Mouse (Mus musculus): ENCODE results near the gene Mat2a. TPM values are rescaled to one million over a fixed set of nuclear protein-coding genes. Genes with fewer than 3 reads are reported as not detected.

Mat2a gene
- total and polyA plus RNA-seq, 3 experiments = 319 to 3,179 (median 357) TPM

DNA sequence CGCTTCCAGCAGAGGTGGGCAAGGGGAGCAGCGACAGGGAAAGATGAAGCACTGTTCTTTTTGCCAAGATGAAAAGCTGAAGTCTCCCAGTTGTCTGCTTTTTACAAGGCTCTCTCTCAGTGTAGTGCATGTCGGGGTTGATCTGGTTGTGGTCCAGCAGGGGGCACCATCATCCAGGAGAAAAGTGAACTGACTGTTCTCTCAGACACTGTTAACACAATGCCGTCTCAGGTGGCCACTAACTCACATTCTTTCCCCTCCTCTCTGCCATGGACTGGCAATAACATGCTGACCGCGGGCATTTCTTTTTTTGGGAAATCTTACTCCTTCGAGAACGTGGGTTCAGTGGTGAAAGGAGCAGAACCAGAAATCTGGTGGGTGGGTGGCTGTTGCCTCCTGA is 11.3 kb downstream of the Mat2a start:
- Histone ChIP-seq H3K9ac (ENCODE audit: control insufficient read depth, low read depth, low read length, poor library complexity, severe bottlenecking) (no peak overlapping the region), H3K4me1 (ENCODE audit: control insufficient read depth in 1 of 2, insufficient read depth in 2 of 2, low read length in 2 of 2) (no peaks in the 10 kb centered on the region), H3K4me3 (ENCODE audit: control insufficient read depth in 1 of 2, insufficient read depth in 1 of 2, low read depth in 2 of 2, low read length in 2 of 2) (no peak overlapping the region), H3K79me2 (ENCODE audit: control insufficient read depth, insufficient read depth, low read length, poor library complexity) (no peaks in the 10 kb centered on the region), H3K27ac (ENCODE audit: control insufficient read depth, low read depth, low read length) (no peak overlapping the region), H3K27me3 (ENCODE audit: control insufficient read depth in 1 of 2, insufficient read depth in 2 of 2, low read length in 2 of 2) (no peaks in the 10 kb centered on the region), H3K9me3 (replicated peaks; ENCODE audit: insufficient read depth, low read length) (no peaks in the 10 kb centered on the region), H3K36me3 (ENCODE audit: control insufficient read depth in 1 of 2, insufficient read depth in 2 of 2, low read length in 2 of 2) (peaks cover 0 to 3% of the 10 kb centered on the region in 2 experiments; a peak in 2 of 4 replicates)
- peak; percentile 84 for DNase-seq (ENCODE audit: low read depth, low spot score)
- TF ChIP-seq NRF1 (IDR thresholded peaks at IDR 0.05; ENCODE audit: insufficient read depth, low read depth, low read length, poor library complexity, severe bottlenecking) = no peak
- no peak for TF ChIP-seq RCOR1 (IDR thresholded peaks at IDR 0.05; ENCODE audit: low read depth, low read length)
- TF ChIP-seq UBTF (IDR thresholded peaks at IDR 0.05; ENCODE audit: borderline replicate concordance, insufficient read depth, low read depth, low read length) = no peak
- TF ChIP-seq HCFC1 (IDR thresholded peaks at IDR 0.05; ENCODE audit: low read depth, low read length) = no peak
- no peak for TF ChIP-seq CHD2 (IDR thresholded peaks at IDR 0.05; ENCODE audit: low read length)
- no peak for TF ChIP-seq POLR2AphosphoS5 (IDR thresholded peaks at IDR 0.05; ENCODE audit: borderline replicate concordance, low read depth, low read length)
- peak; percentile 95 for TF ChIP-seq RAD21 (IDR thresholded peaks at IDR 0.05; ENCODE audit: low read depth, low read length)
- no peak for TF ChIP-seq E2F4 (IDR thresholded peaks at IDR 0.05; ENCODE audit: borderline replicate concordance, low read depth, low read length)
- no peak for TF ChIP-seq USF1 (IDR thresholded peaks at IDR 0.05; ENCODE audit: low read depth, low read length)
- TF ChIP-seq CHD1 (IDR thresholded peaks at IDR 0.05; ENCODE audit: low read depth, low read length) = no peak
- no peak for TF ChIP-seq TBP (IDR thresholded peaks at IDR 0.05; ENCODE audit: low read depth, low read length)
- peak; percentile 70 to 96 (median 82) for TF ChIP-seq CTCF (IDR thresholded peaks at IDR 0.05 in 2 of 3, conservative IDR thresholded peaks at IDR 0.05 in 1 of 3; ENCODE audit: control insufficient read depth in 1 of 3, insufficient read depth in 1 of 3, low read depth in 2 of 3, low read length in 3 of 3, poor library complexity in 1 of 3, severe bottlenecking in 1 of 3)
- no peak for TF ChIP-seq ZMIZ1 (IDR thresholded peaks at IDR 0.05; ENCODE audit: low read depth, low read length)
- no peak for TF ChIP-seq NELFE (IDR thresholded peaks at IDR 0.05; ENCODE audit: low read depth, low read length)
- TF ChIP-seq TAL1 (IDR thresholded peaks at IDR 0.05; ENCODE audit: low read length) = no peak
- no peak for TF ChIP-seq BHLHE40 (IDR thresholded peaks at IDR 0.05; ENCODE audit: borderline replicate concordance, low read depth, low read length)
- peak; percentile 99 for TF ChIP-seq SMC3 (IDR thresholded peaks at IDR 0.05; ENCODE audit: low read depth, low read length)
- TF ChIP-seq MEF2A (IDR thresholded peaks at IDR 0.05; ENCODE audit: extremely low read depth, insufficient replicate concordance, low read depth, low read length, poor library complexity, severe bottlenecking) = no peak
- no peak for TF ChIP-seq MAFK (IDR thresholded peaks at IDR 0.05; ENCODE audit: borderline replicate concordance, low read depth, low read length)
- TF ChIP-seq SIN3A (IDR thresholded peaks at IDR 0.05; ENCODE audit: low read length) = peak; percentile 36; the same call in 1 of the 2 replicates
- 0 out of 2 replicates have a peak, but pooled peaks have one; percentile 21 for TF ChIP-seq MYC (IDR thresholded peaks at IDR 0.05; ENCODE audit: low read depth, low read length)
- TF ChIP-seq ZKSCAN1 (IDR thresholded peaks at IDR 0.05; ENCODE audit: low read depth, low read length) = no peak
- TF ChIP-seq POLR2A (IDR thresholded peaks at IDR 0.05; ENCODE audit: control insufficient read depth in 1 of 2, insufficient read depth in 1 of 2, low read depth in 1 of 2, low read length in 2 of 2, poor library complexity in 1 of 2) = no peak
- no peak for TF ChIP-seq ETS1 (IDR thresholded peaks at IDR 0.05; ENCODE audit: low read depth, low read length)
- TF ChIP-seq TCF12 (IDR thresholded peaks at IDR 0.05; ENCODE audit: low read depth, low read length) = no peak
- no peak for TF ChIP-seq USF2 (IDR thresholded peaks at IDR 0.05; ENCODE audit: borderline replicate concordance in 1 of 2, insufficient read depth in 1 of 2, low read depth in 1 of 2, low read length in 2 of 2)
- peak; percentile 99 for TF ChIP-seq ZC3H11A (IDR thresholded peaks at IDR 0.05; ENCODE audit: low read depth, low read length)
- no peak for TF ChIP-seq POLR2AphosphoS2 (IDR thresholded peaks at IDR 0.05; ENCODE audit: low read length)
- TF ChIP-seq MYB (IDR thresholded peaks at IDR 0.05; ENCODE audit: low read depth, low read length) = no peak
- TF ChIP-seq MAZ (IDR thresholded peaks at IDR 0.05; ENCODE audit: low read depth, low read length) = no peak
- no peak for TF ChIP-seq KAT2A (conservative IDR thresholded peaks at IDR 0.05; ENCODE audit: low read depth, low read length)
- no peak for TF ChIP-seq MXI1 (IDR thresholded peaks at IDR 0.05; ENCODE audit: low read depth, low read length)
- TF ChIP-seq GABPA (IDR thresholded peaks at IDR 0.05; ENCODE audit: low read depth, low read length) = no peak
- no peak for TF ChIP-seq ELF1 (IDR thresholded peaks at IDR 0.05; ENCODE audit: low read depth, low read length)
- TF ChIP-seq EP300 (IDR thresholded peaks at IDR 0.05; ENCODE audit: low read depth in 1 of 2, low read length in 2 of 2) = no peak

Measured in MEL (cell line).